Mouse (Mus musculus): Measurements from ENCODE around the gene Amph. TPM values are rescaled to one million over a fixed set of nuclear protein-coding genes. Genes with fewer than 3 reads are reported as not detected.
"Not testable (repeated sequence)": the region's sequence is repeated elsewhere in the genome, so short reads cannot be mapped to it uniquely, and the experiment has no call there.

The Amph gene
- 1 to 10 TPM; 1.1 to 1.4 TPM for total RNA-seq (2021)
- long read RNA-seq, experiment 1: 0 reads
- long read RNA-seq, experiment 2: 0 reads

GRCm38 (mm10) chr13:18948171-18949028 is at the start of gene Amph:
Gene Amph, plus strand, starts transcription at chr13:18948205.
- peak; percentile 62 to 68 for DNase-seq

DNA sequence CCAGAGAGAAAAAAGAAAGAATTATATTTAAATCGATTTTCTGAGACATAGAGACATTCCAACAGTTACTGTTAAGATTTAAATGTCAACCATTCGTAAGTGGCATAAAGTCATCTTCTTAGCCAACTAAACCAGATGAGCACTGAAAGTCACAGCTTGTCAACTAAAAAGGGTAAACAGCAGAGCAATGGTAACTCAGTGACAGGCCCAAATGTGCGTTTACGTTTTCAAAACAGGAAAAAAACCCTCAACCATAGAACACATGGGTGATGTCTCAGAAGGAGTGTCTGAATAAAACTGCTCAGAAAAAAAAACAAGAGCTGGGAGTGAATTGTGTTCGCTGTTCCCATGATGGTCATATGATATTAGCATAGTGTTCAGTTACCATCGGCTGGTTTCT is 44.4 kb upstream of the Amph start:
- no peak for DNase-seq

DNA sequence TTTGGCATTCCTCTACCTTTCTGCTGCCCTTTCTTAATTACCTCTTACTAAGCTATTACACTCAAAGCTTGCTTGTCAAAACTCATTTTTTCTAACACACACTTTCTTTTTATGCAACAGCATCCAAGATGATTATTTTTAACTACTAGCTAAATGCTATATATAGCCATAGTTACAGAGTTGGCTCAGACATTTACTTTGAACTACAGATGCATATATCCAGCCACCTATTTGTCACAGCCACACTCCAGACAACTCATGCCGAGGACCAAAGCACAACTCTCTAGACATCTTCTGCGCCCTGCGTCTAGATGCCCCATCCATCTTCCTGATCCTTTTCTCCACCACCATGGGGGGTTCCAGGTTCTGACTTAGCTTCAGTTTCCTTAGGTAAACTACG is 33.2 kb upstream of the Amph start:
- DNase-seq: no peak

- DNase-seq: not testable (repeated sequence)
Measured at GRCm38 (mm10) chr13:18933191-18933590, 14.8 kb upstream of the Amph start.

GRCm38 (mm10) chr13:18947686-18948085 is 319 bp upstream of the Amph start:
- peak in 1 of 2 experiments; percentile 5 for DNase-seq

- DNase-seq: no peak
Measured at GRCm38 (mm10) chr13:18949029-18949350, 985 bp downstream of the Amph start.

GRCm38 (mm10) chr13:18949626-18950200 is 1.7 kb downstream of the Amph start:
- peak in 1 of 2 experiments; percentile 10 for DNase-seq

DNA sequence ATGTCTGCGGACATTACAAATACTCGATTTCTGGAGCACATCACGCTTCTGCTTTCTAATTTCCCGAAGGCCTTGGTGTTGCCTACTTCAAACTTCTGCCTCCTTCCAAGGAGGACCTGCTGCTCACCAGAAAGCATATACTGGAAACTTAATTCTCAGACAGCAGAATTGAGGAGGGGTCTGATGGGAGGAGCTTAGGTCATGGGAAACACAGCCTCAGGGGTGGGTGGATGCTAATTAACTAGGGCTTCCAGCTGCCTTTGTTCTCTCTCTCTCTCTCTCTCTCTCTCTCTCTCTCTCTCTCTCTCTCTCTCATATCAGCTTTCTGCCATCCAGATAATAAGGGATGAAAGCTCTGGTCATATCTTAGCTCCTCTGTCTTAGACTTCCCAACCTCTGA is 5.6 kb downstream of the Amph start:
- DNase-seq: no peak

DNA sequence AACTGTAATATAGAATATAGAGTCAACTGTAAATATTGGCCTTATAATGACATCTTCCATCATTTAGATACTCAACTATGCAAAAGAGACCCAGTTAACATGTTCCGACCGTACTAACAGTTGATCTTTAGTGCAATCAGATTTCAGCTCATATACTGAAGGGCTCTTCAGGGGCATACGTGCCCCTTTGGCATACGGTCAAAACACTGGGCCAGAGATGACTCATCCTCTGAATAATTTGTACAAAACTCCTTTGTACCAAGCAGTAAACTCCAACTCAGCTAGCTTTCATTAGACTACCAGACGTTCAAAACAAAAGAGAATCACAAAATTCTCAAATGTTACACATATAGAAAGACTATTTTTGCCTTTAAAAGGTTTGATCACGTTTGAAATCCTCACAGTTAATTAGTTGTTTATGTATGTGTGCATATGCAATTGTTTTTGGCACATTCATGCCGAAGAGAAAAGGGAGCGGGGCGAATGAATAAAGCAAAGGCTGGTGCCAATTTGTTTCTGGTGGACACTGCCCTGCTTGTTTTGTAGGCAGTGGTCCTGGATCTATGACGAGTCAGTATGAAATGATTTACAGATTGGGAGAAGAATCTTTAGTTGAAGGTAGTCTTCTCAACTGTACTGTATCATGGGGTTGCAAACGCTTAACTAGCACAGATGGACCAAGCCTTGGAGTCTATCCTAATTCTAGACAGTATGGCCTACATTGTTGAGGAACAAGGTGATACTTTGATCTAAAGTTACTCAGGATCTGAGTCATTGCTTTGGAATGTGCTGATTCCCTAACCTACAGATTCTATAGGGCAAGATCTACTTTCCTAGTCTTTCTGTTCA is 8.3 kb downstream of the Amph start:
- no peak for DNase-seq

DNA sequence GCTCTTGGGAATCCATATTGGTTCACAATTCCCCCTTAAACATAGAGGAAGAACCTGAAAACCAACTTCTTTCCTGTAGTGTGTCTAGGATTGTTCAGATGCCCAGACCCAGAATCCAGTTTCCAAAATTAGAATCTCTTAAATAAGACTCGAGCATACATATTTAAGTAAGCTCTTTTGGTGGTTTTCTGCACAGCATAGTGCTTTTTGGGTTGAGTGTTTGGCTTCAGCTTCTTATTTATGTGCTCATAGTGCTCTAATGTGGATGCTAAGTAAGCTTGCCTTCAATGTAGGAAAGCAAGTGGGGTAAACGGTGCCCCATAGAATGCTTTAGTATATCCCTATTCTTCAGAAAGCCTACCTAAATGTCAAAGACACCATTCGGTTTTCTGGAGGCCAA is 9.0 kb downstream of the Amph start:
- DNase-seq: no peak

DNA sequence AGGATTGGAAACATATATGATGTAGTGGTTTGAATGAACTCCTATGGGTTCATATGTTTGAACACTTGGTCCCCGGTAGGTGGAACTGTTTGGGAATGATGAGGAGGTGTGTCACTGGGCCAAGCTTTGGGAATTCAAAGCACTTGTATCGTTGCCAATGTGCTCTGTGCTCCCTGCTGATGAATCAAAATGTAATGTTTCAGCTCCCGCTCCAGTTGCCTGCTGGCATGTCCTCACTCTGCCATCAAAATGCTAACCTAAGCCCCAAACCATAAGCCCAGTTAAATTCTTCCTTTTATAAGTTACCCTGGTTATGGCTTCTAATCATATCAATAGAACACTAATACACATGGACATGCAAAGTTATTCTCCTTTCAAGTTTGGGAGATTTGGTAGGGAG is 24.6 kb downstream of the Amph start:
- no peak for DNase-seq

- no peak for DNase-seq
Measured at GRCm38 (mm10) chr13:18974351-18974750, 26.3 kb downstream of the Amph start.

- DNase-seq: no peak
Measured at GRCm38 (mm10) chr13:18987266-18987665, 39.3 kb downstream of the Amph start.

GRCm38 (mm10) chr13:18988323-18988722 is 40.3 kb downstream of the Amph start:
- no peak for DNase-seq

GRCm38 (mm10) chr13:18989185-18989714 is 41.2 kb downstream of the Amph start:
- DNase-seq: no peak

GRCm38 (mm10) chr13:19002502-19002901 is 54.5 kb downstream of the Amph start:
- no peak for DNase-seq

DNA sequence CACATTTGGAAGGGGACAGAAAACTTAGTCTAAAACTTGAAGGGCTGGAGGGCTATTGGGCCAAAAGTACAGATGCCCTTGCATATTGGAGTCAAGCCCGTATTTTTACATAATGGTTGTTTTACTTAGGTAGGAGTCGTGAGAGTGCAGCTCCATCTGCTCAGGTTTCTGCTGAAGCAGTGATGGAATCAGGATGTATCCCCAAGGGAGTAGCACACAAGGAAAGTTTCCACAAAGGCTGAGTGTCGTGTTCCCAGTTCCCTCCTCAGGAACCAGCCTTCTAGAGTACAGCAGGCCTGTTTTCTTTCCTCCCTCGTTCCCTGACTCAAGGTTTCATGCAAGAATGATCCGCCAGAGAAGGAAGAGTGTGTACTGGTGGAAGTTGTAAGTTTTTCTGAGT is 56.4 kb downstream of the Amph start:
- DNase-seq: no peak

DNA sequence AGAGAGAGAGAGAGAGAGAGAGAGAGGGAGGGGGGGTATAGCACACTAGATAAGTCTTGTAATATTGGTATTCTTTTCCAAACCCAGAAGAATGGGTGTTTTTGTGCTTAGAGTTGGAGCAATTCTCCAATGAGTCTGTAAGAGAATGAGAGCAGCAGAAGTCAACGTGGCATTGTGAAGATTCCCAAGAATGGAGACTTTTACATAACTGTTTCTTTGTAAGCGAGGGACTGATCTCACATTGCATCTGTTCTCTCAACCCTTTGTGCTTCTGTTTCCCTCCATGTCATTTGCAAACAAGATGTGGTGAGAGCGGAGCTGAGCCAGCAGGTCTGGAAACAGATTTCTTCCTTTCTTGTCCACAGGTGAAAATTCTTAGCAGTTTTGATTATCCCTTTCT is 60.4 kb downstream of the Amph start:
- DNase-seq: no peak

- DNase-seq: no peak
Measured at GRCm38 (mm10) chr13:19014825-19015375, 66.9 kb downstream of the Amph start.

- no peak for DNase-seq
Measured at GRCm38 (mm10) chr13:19021529-19021928, 73.5 kb downstream of the Amph start.

GRCm38 (mm10) chr13:19022310-19022709 is 74.3 kb downstream of the Amph start:
- DNase-seq: peak; percentile 36 to 38

GRCm38 (mm10) chr13:19025091-19025688 is 77.2 kb downstream of the Amph start:
- peak in 1 of 2 experiments; percentile 2 for DNase-seq

Data from heart, adult 18-20 months (tissue).